ENCODE assay signal across 8 mouse cellular contexts in genomic region chr7:35810736-35811135, GRCm38 (mm10). TPM values are rescaled to one million over a fixed set of nuclear protein-coding genes. Genes with fewer than 3 reads are reported as not detected.
A peak's percentile ranks its signal among the peaks of the same experiment; 100 is the strongest.
DNase-seq lines count a peak whose midpoint lies in the region; ATAC-seq and TF ChIP-seq lines count a peak whose summit lies in the region.

No protein-coding gene starts in this region.

- peak; percentile 10 to 33 for DNase-seq in heart, adult 18-20 months
- DNase-seq in heart, adult 9 months (ENCODE audit: low spot score in 2 of 2): no peak
- DNase-seq in midbrain, postnatal 0 days (ENCODE audit: low spot score): no peak
- peak; percentile 27 for DNase-seq in brain, adult 2 months (ENCODE audit: low read depth, low spot score)
- DNase-seq in retina, embryonic 14.5 days (ENCODE audit: low spot score): peak; percentile 51
- DNase-seq in cerebellum, adult 8-10 months: no peak

- no peaks in the 10 kb centered on the region for H3K4me1 ChIP-seq in midbrain, postnatal 0 days (ENCODE audit: insufficient read depth, low read length)
- no peaks in the 10 kb centered on the region for H3K4me1 ChIP-seq in midbrain, embryonic 15.5 days

- H3K4me2 ChIP-seq in midbrain, postnatal 0 days (ENCODE audit: low read depth, low read length, poor library complexity, severe bottlenecking): no peak overlapping the region
- H3K4me2 ChIP-seq in midbrain, embryonic 15.5 days: no peak overlapping the region

- TF ChIP-seq CTCF in midbrain, postnatal 0 days (IDR thresholded peaks at IDR 0.05): peak; percentile 61

- no peak for ATAC-seq in midbrain, postnatal 0 days (ENCODE audit: low FRiP score)
- ATAC-seq in midbrain, embryonic 15.5 days (replicated peaks): no peak
- no peak for ATAC-seq in frontal cortex, adult (ENCODE audit: low TSS enrichment)

- 59% methylated on average over 8 of the region's 8 CpGs for WGBS in midbrain, postnatal 0 days
- WGBS in midbrain, embryonic 15.5 days: 50% methylated on average over 8 of the region's 8 CpGs

- H3K9me3 ChIP-seq in midbrain, postnatal 0 days (ENCODE audit: low read length): no peaks in the 10 kb centered on the region
- no peaks in the 10 kb centered on the region for H3K9me3 ChIP-seq in midbrain, embryonic 15.5 days

- no peaks in the 10 kb centered on the region for H3K36me3 ChIP-seq in midbrain, postnatal 0 days (ENCODE audit: insufficient read depth, low read length)
- no peaks in the 10 kb centered on the region for H3K36me3 ChIP-seq in midbrain, embryonic 15.5 days (replicated peaks)

- H3K9ac ChIP-seq in midbrain, postnatal 0 days (replicated peaks; ENCODE audit: low read length, poor library complexity, severe bottlenecking): no peak overlapping the region
- H3K9ac ChIP-seq in midbrain, embryonic 15.5 days: no peak overlapping the region

- no peaks in the 10 kb centered on the region for H3K27me3 ChIP-seq in midbrain, postnatal 0 days (ENCODE audit: insufficient read depth, low read length)
- H3K27me3 ChIP-seq in midbrain, embryonic 15.5 days (replicated peaks): no peaks in the 10 kb centered on the region

- H3K4me3 ChIP-seq in midbrain, postnatal 0 days (ENCODE audit: low read depth, low read length): no peak overlapping the region
- no peak overlapping the region for H3K4me3 ChIP-seq in midbrain, embryonic 15.5 days

- no peak overlapping the region for H3K27ac ChIP-seq in midbrain, postnatal 0 days (ENCODE audit: low read depth, low read length)
- H3K27ac ChIP-seq in midbrain, embryonic 15.5 days: no peak overlapping the region

RNA-seq across cellular contexts. Expression of gene Zfp507, which starts 7.9 kb away (rescaled TPM):
- total RNA-seq in heart, adult 18-20 months (2021): 10 to 100 TPM; 13.0 to 13.9 TPM
- 20.8 and 21.2 TPM in 2 replicates for total RNA-seq in midbrain, postnatal 0 days (2014; rRNA removed)
- polyA plus RNA-seq in midbrain, postnatal 0 days (2015; fragmentation: Nextera tagmentation; extraction: Ambion mirVana): 8.1 and 9.0 TPM in 2 replicates
- 14.7 and 16.0 TPM in 2 replicates for polyA plus RNA-seq in midbrain, embryonic 15.5 days (2015; fragmentation: Nextera tagmentation; extraction: Ambion mirVana)

RNA-seq across cellular contexts. Expression of gene Dpy19l3, which starts 56.5 kb away (rescaled TPM):
- 1 to 10 TPM; 3.8 to 6.7 TPM for total RNA-seq in heart, adult 18-20 months (2021)
- total RNA-seq in midbrain, postnatal 0 days (2014; rRNA removed): 26.9 and 52.7 TPM in 2 replicates
- 33.9 and 36.9 TPM in 2 replicates for polyA plus RNA-seq in midbrain, postnatal 0 days (2015; fragmentation: Nextera tagmentation; extraction: Ambion mirVana)
- polyA plus RNA-seq in midbrain, embryonic 15.5 days (2015; fragmentation: Nextera tagmentation; extraction: Ambion mirVana): 39.6 and 42.3 TPM in 2 replicates

Comparison
In these comparisons a context has a peak if more than half of its experiments do, and no peak if none do; other contexts are left out.
1. DNase-seq: peak in heart, adult 18-20 months (2 of 2), brain, adult 2 months (single experiment) and retina, embryonic 14.5 days (single experiment); none in heart, adult 9 months (0 of 2), midbrain, postnatal 0 days (single experiment) and cerebellum, adult 8-10 months (single experiment).